In the genomic region with DNA sequence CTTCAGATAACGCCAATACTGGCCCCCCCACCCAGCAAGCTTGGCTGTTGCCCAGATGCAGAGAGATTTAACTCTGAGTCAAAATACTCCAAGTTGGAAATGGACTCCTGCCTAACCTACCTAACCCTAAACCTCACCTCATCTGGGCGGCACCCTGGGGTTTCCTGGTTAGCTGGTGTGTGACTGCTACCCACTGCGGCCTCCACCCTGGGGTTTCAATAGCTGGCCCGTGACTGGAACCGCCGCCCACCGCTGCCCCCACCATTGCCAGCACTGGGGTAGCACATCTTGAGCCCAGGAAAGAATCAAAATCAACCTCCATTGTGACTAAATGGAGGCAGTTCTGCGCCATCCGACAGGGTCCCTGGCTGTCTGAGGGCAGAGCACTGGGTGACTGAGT, we compare ENCODE assay signal across 21 mouse cellular contexts. TPM values are rescaled to one million over a fixed set of nuclear protein-coding genes. Genes with fewer than 3 reads are reported as not detected.
DNase-seq lines count a peak whose midpoint lies in the region; ATAC-seq lines count a peak whose summit lies in the region.
"Had no signal": no experiment of that assay in that cellular context is flagged by ENCODE, and none has a peak within 500 bp of the region (broad histone marks: within the 10 kb centered on the region; RNA-seq: fewer than 3 reads in every experiment).

No protein-coding gene starts in this region.

- peaks cover 16% of the 10 kb centered on the region for H3K4me1 ChIP-seq in heart, embryonic 11.5 days (ENCODE audit: control insufficient read depth, insufficient read depth, low read length)

- DNase-seq in cerebellum, adult 11 months: peak; percentile 17
- DNase-seq in heart, adult 11 months: peak; percentile 92
- DNase-seq in induced T-regulatory cell, adult 2 months (ENCODE audit: low read depth): peak; percentile 15
- DNase-seq in kidney, adult 18-20 months: no peak
- DNase-seq in layer of hippocampus, postnatal 36 days: no peak
- DNase-seq: adrenal gland, postnatal 14 days; forebrain, postnatal 0 days; gastrocnemius, postnatal 25 days; heart, adult 18-20 months; heart, postnatal 14 days had no signal

- H3K9ac ChIP-seq in heart, embryonic 11.5 days (ENCODE audit: low read depth, low read length): no peak overlapping the region
- H3K9ac ChIP-seq: forebrain, embryonic 13.5 days; forebrain, postnatal 0 days; heart, embryonic 15.5 days; hindbrain, embryonic 13.5 days; intestine, embryonic 15.5 days had no signal

- 0 out of 2 replicates have a peak, but pooled peaks cover 7% of the 10 kb centered on the region for H3K36me3 ChIP-seq in heart, embryonic 11.5 days (ENCODE audit: control insufficient read depth, insufficient read depth, low read length)

- no peaks in the 10 kb centered on the region for H3K27me3 ChIP-seq in heart, embryonic 11.5 days (ENCODE audit: control insufficient read depth, insufficient read depth, low read length)
- H3K27me3 ChIP-seq: forebrain, embryonic 13.5 days; heart, embryonic 15.5 days; hindbrain, embryonic 13.5 days; intestine, embryonic 15.5 days; Patski had no signal

- WGBS in heart, embryonic 11.5 days (ENCODE audit: insufficient replicate concordance): 91% methylated on average over 9 of the region's 9 CpGs

- H3K4me3 ChIP-seq in heart, embryonic 11.5 days (ENCODE audit: low read depth, low read length): no peak overlapping the region
- H3K4me3 ChIP-seq: embryonic facial prominence, embryonic 10.5 days; forebrain, embryonic 13.5 days; heart, embryonic 10.5 days; heart, embryonic 15.5 days; hindbrain, embryonic 13.5 days; intestine, embryonic 15.5 days had no signal

- no peak overlapping the region for H3K4me2 ChIP-seq in heart, embryonic 11.5 days
- H3K4me2 ChIP-seq: forebrain, embryonic 13.5 days; heart, embryonic 15.5 days; hindbrain, embryonic 13.5 days; intestine, embryonic 15.5 days had no signal

- H3K9me3 ChIP-seq in heart, embryonic 11.5 days (replicated peaks; ENCODE audit: control insufficient read depth, low read length): no peaks in the 10 kb centered on the region
- H3K9me3 ChIP-seq: embryonic facial prominence, embryonic 10.5 days; forebrain, embryonic 13.5 days; heart, embryonic 10.5 days; heart, embryonic 15.5 days; hindbrain, embryonic 13.5 days; intestine, embryonic 15.5 days had no signal

- H3K27ac ChIP-seq in heart, embryonic 11.5 days (ENCODE audit: low read depth, low read length): no peak overlapping the region
- H3K27ac ChIP-seq: embryonic facial prominence, embryonic 10.5 days; forebrain, embryonic 13.5 days; heart, embryonic 10.5 days; heart, embryonic 15.5 days; hindbrain, embryonic 13.5 days; hindbrain, postnatal 0 days; intestine, embryonic 15.5 days had no signal

- ATAC-seq in cerebellum, adult (ENCODE audit: insufficient number of reproducible peaks, low FRiP score, low TSS enrichment): no peak
- no peak for ATAC-seq in heart, embryonic 11.5 days (replicated peaks; ENCODE audit: insufficient number of reproducible peaks, low FRiP score, low TSS enrichment)
- ATAC-seq: activated CD4-positive, CD25-positive, alpha-beta regulatory T cell, adult 4 months; hindbrain, postnatal 0 days; intestine, embryonic 15.5 days; Patski had no signal

RNA-seq across cellular contexts. Expression of a gene that starts 33.1 kb away (rescaled TPM):
- polyA plus RNA-seq in heart, embryonic 11.5 days (2014; fragmentation: Nextera tagmentation; extraction: Ambion mirVana): 23.0 and 26.2 TPM in 2 replicates
- 10 to 100 TPM; 24.4 to 31.7 TPM for total RNA-seq in layer of hippocampus, postnatal 36 days (2021)

Comparison
In these comparisons a context has a peak if more than half of its experiments do, and no peak if none do; other contexts are left out.
1. DNase-seq: peak in cerebellum, adult 11 months (single experiment), heart, adult 11 months (single experiment) and induced T-regulatory cell, adult 2 months (single experiment); none in kidney, adult 18-20 months (single experiment) and layer of hippocampus, postnatal 36 days (0 of 2).